Mouse (Mus musculus) small intestine, adult 10 weeks (tissue): Measurements from ENCODE around the gene Gm10142. TPM values are rescaled to one million over a fixed set of nuclear protein-coding genes. Genes with fewer than 3 reads are reported as not detected.

Experiments
- polyA plus RNA-seq: library from polyadenylated mRNA; stranded (reverse); fragments of 350-450 nt; fragmentation: Illumina TruSeq; extraction: RNeasy Lipid Tissue Mini Kit (QIAGEN cat#74804); gene quantifications from one replicate; pipeline ENCODE4 v1.2.3, GENCODE M21; 2014; ENCODE audit warnings: low replicate concordance

Gm10142 gene
- not detected for polyA plus RNA-seq

DNA sequence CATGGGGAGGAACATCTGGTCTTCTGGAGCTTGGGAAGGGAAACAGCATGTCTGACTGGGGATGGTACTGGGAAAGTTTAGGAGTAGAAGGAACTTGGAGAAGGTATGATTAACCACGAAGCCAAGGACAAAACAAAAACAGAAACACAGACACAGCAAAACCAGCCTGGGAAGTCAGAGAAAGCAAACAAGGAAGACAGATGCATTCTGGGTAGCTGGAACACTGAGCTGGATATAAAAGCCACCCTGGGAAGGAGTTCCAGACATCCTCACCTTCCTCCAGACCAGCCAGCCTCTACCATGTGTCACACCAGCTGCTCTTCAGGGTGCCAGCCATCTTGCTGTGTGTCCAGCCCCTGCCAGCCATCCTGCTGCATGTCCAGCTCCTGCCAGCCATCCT is at the start of gene Gm10142:
Gm10142 (plus strand) TSS at position 301 of the 400 bp plus-strand sequence.

DNA sequence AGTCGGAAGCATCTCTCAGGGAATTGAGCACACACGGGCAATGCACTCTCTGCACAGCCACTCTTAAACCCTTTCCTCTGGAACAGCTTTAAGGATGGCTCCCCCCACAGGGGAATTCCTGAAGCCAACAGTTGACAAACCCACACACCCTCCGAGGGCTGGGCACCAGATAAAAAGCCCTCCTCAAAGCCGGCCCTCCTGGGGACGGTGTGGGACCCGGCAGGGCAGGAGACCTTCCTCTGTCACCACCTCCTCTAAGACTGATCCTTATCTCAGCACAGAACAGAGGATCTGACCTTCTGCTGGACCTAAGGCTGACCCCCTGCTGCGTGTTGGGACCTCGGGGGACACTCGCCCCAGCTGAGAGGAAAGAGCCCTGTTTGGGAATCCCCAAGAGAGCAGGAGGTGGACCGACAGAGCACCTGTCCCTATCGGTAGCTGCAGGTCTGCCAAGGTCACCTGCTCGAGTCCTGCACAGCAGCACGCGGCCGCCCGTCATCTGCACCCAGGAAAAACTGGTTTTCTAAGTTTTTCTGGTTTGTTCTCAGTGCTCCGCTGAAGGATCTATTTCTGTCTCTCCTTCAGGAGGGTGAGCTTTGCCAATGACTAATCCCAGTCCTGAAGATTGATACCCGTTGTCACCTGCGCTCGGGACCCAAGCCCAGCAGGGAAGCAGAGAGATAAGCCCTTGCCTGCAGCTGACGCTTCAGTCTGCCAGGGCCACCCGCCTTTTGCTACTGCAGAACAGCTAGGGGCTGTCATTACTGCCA is 29.5 kb upstream of the Gm10142 start, which contains the start of gene Tspear:
Tspear (plus strand) TSS at position 675 of the 770 bp plus-strand sequence.

GRCm38 (mm10) chr10:77690356-77690807 is 25.2 kb upstream of the Gm10142 start, which contains the start of gene Gm19402:
Gm19402 (minus strand) TSS chr10:77690757.

GRCm38 (mm10) chr10:77697133-77697532 is 18.5 kb upstream of the Gm10142 start, which contains the start of gene Gm9508:
Gm9508 (minus strand) TSS chr10:77697233.

GRCm38 (mm10) chr10:77706326-77706725 is 9.3 kb upstream of the Gm10142 start, which contains the start of gene Gm10272:
Gm10272 (plus strand) TSS chr10:77706626.

GRCm38 (mm10) chr10:77711157-77711556 is 4.5 kb upstream of the Gm10142 start, which contains the start of gene Gm10024:
Gm10024 (plus strand) TSS chr10:77711457.

DNA sequence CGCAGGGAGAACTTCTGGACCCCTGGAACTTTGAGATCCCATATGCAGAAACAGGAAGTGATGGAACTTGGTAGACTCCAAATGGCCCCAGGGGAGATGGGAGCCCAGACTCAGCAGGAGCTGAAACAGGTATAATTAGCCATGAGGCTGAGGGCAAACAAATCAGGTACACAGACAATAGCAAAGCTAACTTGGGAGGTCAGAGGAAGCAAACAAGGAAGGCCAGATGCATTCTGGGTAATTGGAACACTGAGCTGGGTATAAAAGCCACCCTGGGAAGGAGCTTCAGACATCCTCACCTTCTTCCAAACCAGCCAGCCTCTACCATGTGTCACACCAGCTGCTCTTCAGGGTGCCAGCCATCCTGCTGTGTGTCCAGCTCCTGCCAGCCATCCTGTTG is 4.7 kb downstream of the Gm10142 start, which contains the start of gene Krtap12-1:
Krtap12-1 (plus strand) TSS at position 301 of the 400 bp plus-strand sequence.

DNA sequence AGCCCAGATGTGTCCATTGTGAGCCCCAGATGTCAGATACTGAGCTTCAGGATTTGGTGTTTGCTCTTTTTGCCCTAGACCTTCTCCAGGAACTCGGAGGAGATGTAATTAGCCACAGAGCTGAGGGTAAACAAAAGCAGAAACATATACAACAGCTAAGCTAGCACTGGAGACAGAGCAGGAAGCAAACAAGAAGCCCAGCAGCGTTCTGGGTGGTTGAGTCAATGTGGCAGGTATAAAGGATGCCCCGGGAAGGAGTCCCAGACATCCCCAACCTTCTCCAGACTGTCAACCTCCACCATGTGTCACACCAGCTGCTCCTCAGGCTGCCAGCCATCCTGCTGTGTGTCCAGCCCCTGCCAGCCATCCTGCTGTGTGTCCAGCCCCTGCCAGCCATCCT is 10.6 kb downstream of the Gm10142 start, which contains the start of gene Gm10100:
Gm10100 (plus strand) TSS at position 301 of the 400 bp plus-strand sequence.

DNA sequence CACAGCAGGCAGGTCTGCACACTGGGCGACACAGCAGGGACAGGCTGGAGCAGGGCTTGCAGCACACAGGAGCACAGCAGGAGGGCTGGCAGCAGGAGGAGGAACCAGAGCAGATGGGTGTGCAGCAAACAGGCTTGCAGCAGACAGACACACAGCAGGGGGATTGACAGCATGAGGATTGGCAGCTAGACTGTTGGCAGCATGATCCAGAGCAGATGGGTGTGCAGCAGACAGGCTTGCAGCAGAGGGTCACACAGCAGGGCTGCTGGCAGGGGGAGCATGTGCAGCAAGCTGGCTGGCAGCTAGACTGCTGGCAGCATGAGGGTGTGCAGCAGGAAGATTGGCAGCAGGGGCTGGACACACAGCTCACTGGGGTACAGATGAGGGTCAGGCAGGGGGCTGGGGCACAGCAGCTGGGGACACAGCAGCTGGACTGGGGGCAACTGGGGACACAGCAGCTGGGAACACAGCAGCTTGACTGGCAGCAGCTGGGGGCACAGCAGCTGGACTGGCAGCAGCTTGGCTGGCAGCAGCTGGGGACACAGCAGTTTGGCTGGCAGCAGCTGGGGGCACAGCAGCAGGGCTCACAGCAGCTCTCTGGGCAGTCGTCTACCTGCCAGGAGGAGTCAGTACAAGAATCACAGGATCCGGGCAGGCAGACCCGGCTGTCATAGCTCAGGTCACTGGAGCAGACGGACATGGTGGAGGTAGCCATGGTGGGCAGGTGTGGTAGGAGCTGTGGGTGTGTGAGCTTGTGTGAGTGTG is 26.5 kb downstream of the Gm10142 start, which contains the start of gene Gm18596:
Gm18596 (minus strand) TSS at position 715 of the 765 bp plus-strand sequence.

DNA sequence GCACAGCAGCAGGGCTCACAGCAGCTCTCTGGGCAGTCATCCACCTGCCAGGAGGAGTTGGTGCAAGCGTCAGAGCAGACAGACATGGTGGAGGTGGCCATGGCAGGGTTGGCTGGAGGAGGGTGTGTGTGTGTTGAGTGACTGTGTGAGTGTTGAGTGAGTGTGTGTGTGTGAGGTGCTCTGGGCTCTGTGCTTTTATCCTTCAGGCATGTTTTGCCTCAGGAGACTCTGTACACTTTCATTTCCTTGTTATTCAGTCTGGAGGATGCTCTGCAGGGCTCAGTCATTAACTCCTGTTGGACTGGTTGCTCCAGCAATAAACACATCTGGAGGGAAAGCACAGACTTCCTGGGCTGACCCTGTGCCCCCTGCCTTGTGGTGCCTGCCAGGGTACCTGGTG is 35.6 kb downstream of the Gm10142 start, which contains the start of gene Gm9736:
Gm9736 (minus strand) TSS at position 101 of the 400 bp plus-strand sequence.

GRCm38 (mm10) chr10:77759582-77759981 is 44.0 kb downstream of the Gm10142 start, which contains the start of gene Gm3233:
Gm3233 (minus strand) TSS chr10:77759682.

Other genes starting within 250 kb of the Gm10142 start
- gene Fam207a, start 200.0 kb upstream of the Gm10142 start, polyA plus RNA-seq = 0.22 TPM
- 3.0 TPM for gene Itgb2, start 185.6 kb upstream of the Gm10142 start, polyA plus RNA-seq
- gene Pttg1ip, start 134.1 kb upstream of the Gm10142 start, polyA plus RNA-seq = 153 TPM
- 54.4 TPM for gene Sumo3, start 109.7 kb upstream of the Gm10142 start, polyA plus RNA-seq
- gene Gm49325, start 109.6 kb upstream of the Gm10142 start, polyA plus RNA-seq = not detected
- gene Ube2g2, start 93.5 kb upstream of the Gm10142 start, polyA plus RNA-seq = 2.6 TPM
- not detected for gene Tspear, start 29.2 kb upstream of the Gm10142 start, polyA plus RNA-seq
- gene Gm19402, start 25.1 kb upstream of the Gm10142 start, polyA plus RNA-seq = not detected
- gene Gm9508, start 18.6 kb upstream of the Gm10142 start, polyA plus RNA-seq = not detected
- not detected for gene Gm10272, start 9.2 kb upstream of the Gm10142 start, polyA plus RNA-seq
- gene Gm10024, start 4.3 kb upstream of the Gm10142 start, polyA plus RNA-seq = not detected
- not detected for gene Krtap12-1, start 4.8 kb downstream of the Gm10142 start, polyA plus RNA-seq
- gene Gm10100, start 10.7 kb downstream of the Gm10142 start, polyA plus RNA-seq = not detected
- gene Gm18596, start 26.8 kb downstream of the Gm10142 start, polyA plus RNA-seq = not detected
- not detected for gene Gm9736, start 35.5 kb downstream of the Gm10142 start, polyA plus RNA-seq
- not detected for gene Gm3233, start 43.9 kb downstream of the Gm10142 start, polyA plus RNA-seq
- gene Gm3238, start 55.5 kb downstream of the Gm10142 start, polyA plus RNA-seq = not detected
- not detected for gene Gm7138, start 61.1 kb downstream of the Gm10142 start, polyA plus RNA-seq
- gene Gm3250, start 66.7 kb downstream of the Gm10142 start, polyA plus RNA-seq = not detected
- not detected for gene Gm7137, start 72.4 kb downstream of the Gm10142 start, polyA plus RNA-seq
- gene Gm9639, start 79.3 kb downstream of the Gm10142 start, polyA plus RNA-seq = not detected
- not detected for gene Gm19668, start 83.3 kb downstream of the Gm10142 start, polyA plus RNA-seq
- gene Gm9507, start 96.0 kb downstream of the Gm10142 start, polyA plus RNA-seq = not detected
- gene Gm2696, start 98.9 kb downstream of the Gm10142 start, polyA plus RNA-seq = not detected
- gene Krtap10-4, start 111.3 kb downstream of the Gm10142 start, polyA plus RNA-seq = not detected
- gene Krtap10-10, start 120.1 kb downstream of the Gm10142 start, polyA plus RNA-seq = not detected
- gene Gm36176, start 131.0 kb downstream of the Gm10142 start, polyA plus RNA-seq = not detected
- gene Gm10318, start 137.1 kb downstream of the Gm10142 start, polyA plus RNA-seq = not detected
- not detected for gene Gm3285, start 146.2 kb downstream of the Gm10142 start, polyA plus RNA-seq
- gene Lrrc3, start 186.7 kb downstream of the Gm10142 start, polyA plus RNA-seq = 2.0 TPM